Mouse (Mus musculus) bone marrow, adult 2 months (tissue): ENCODE measurements at regions not wholly inside any gene's neighbourhood (a gene's known extent, or its start where the extent isn't known, plus 50 kb on each side); places are given as distances from the start of the nearest gene placed in this dataset.

ENCODE experiments used
- H3K27ac ChIP-seq: fragments of 200-500 bp; 2 replicates; pipeline ENCODE4 v1.5.1; 2012; ENCODE audit warnings: low read depth, mild to moderate bottlenecking, control low read depth, inconsistent platforms, low read length; ENCODE audit not compliant: control insufficient read depth, poor library complexity, insufficient read depth
- H3K4me1 ChIP-seq: fragments of 200-500 bp; 2 replicates; pipeline ENCODE4 v1.6.1; 2011; ENCODE audit warnings: low read length; ENCODE audit not compliant: control insufficient read depth, insufficient read depth
- H3K4me3 ChIP-seq: fragments of 200-500 bp; replicated peaks from 2 replicates; pipeline ENCODE3; 2011; ENCODE audit warnings: mild to moderate bottlenecking, low read depth, low read length, control low read depth; ENCODE audit not compliant: control insufficient read depth
- CTCF ChIP-seq: fragments of 200-500 bp; IDR thresholded peaks from 2 replicates; pipeline ENCODE4 v1.5.1; 2011; ENCODE audit warnings: low read length, control low read depth; ENCODE audit not compliant: control insufficient read depth, insufficient read depth
- POLR2A ChIP-seq: fragments of 200-500 bp; IDR thresholded peaks from 2 replicates; pipeline ENCODE4 v1.6.1; 2011; ENCODE audit warnings: low read depth, mild to moderate bottlenecking, control low read depth, low read length, borderline replicate concordance; ENCODE audit not compliant: control insufficient read depth
- WGBS: fragments of 180-500 bp; shearing (Covaris S2); methylation state at CpG from one replicate; pipeline ENCODE4 v1.1.7; 2018; 5-methylcytosine and 5-hydroxymethylcytosine counted together

DNA sequence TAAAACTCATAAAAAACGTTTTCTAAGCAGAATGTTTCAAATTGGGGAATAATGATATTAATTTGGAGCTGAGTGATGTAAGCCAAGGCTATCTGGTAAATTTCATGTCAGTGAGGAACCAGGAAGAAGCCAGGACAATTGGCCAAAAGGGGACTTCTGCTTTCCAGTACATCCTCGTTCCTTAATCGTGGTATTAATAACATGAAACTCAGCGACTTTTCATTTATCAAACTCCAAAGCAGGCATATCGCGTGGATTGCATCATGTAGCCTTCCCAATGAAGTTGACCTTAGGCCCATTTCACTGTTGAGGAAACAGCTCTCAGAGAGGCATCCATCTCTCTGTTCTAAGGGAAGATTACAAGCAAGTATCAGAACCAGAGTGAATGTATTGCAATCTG, 305.3 kb upstream of the Tbx3 start:
- TF ChIP-seq POLR2A (no peak), CTCF (no peak)
- Histone ChIP-seq H3K4me1 (no peaks in the 10 kb centered on the region; the same call in 1 of the 2 replicates), H3K4me3 (no peak overlapping the region), H3K27ac (no peak overlapping the region)
- WGBS, result 45% methylated on average over 6 of the region's 6 CpGs

DNA sequence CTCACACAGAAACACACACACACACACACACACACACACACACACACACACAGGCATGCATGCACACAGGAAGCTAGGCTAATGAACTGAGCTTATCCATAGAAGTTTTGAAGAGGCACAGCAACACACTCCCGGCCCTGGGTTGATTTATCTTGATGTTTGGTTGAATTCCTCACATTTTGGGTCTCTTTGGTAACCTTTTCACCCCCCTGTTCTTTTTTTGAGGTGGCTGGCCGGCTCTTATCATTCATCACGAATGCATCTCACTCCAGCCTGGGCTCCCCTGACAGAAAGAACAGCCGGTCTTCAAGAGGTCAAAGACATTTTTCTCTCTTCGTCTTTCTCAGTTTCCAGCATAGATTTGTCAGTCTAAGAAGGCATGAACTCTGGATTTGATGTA, 304.2 kb upstream of the Tbx3 start:
- WGBS, result 63% methylated on average over 5 of the region's 5 CpGs
- no peaks in the 10 kb centered on the region for H3K4me1 ChIP-seq
- no peak for TF ChIP-seq POLR2A
- no peak for TF ChIP-seq CTCF
- no peak overlapping the region for H3K4me3 ChIP-seq
- H3K27ac ChIP-seq, result no peak overlapping the region

DNA sequence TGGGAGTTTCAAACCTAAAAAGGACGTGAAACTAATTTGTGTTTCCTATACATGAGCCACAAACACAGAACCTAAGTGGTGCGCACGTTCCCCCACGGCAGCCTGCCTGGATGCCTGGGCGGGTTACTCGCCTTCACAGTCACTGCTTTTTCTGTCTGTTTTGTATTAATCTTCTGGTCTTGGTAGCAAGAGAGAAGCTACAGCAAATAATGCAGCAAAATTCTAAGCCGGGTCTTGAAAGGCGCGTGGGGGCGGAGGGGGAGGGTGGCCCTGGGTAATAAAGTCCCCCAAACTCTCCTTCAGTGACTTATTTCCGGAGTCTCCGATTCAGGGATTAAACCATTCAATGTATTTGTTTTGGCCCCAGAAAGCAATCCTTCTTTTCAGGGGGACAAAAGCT, 300.0 kb upstream of the Tbx3 start:
- 75% methylated on average over 12 of the region's 12 CpGs for WGBS
- no peaks in the 10 kb centered on the region; the same call in 1 of the 2 replicates for H3K4me1 ChIP-seq
- H3K4me3 ChIP-seq, result no peak overlapping the region
- TF ChIP-seq POLR2A (no peak), CTCF (no peak)
- H3K27ac ChIP-seq, result no peak overlapping the region

- no peaks in the 10 kb centered on the region; the same call in 1 of the 2 replicates for H3K4me1 ChIP-seq
Observed at GRCm38 (mm10) chr5:119370931-119371330, 299.5 kb upstream of the Tbx3 start.

GRCm38 (mm10) chr5:119373774-119374700, 296.4 kb upstream of the Tbx3 start:
- no peak overlapping the region for H3K27ac ChIP-seq
- 85% methylated on average over 24 of the region's 24 CpGs for WGBS
- H3K4me1 ChIP-seq, result no peaks in the 10 kb centered on the region; the same call in 1 of the 2 replicates
- no peak for TF ChIP-seq POLR2A
- no peak for TF ChIP-seq CTCF
- no peak overlapping the region for H3K4me3 ChIP-seq

More at GRCm38 (mm10) chr5:119370931-119371330, 299.5 kb upstream of the Tbx3 start:
- Histone ChIP-seq H3K4me3 (no peak overlapping the region), H3K27ac (no peak overlapping the region)
- no peak for TF ChIP-seq CTCF
- no peak for TF ChIP-seq POLR2A
- WGBS, result 51% methylated on average over 16 of the region's 16 CpGs

DNA sequence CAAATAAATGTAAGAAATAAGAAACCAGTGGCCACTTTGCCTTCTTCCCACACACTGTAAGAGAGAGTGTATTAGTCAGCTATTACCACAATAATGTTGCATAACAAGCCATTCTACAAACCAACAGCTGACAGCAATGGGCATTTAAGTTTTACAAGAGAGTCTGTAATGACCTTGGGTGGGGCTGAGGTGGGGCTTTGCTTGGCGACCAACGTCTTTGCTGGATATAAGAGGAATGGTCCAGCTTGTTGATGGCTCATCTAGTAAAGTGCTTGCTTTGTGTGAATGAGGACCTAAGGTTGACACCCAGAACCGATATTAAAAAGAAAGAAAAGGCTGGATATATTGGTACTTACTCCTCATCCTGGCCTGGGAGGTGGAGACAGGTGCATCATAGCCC, 295.6 kb upstream of the Tbx3 start:
- TF ChIP-seq POLR2A, result no peak
- TF ChIP-seq CTCF, result no peak
- no peaks in the 10 kb centered on the region; the same call in 1 of the 2 replicates for H3K4me1 ChIP-seq
- no peak overlapping the region for H3K4me3 ChIP-seq
- WGBS, result 72% methylated on average over 3 of the region's 3 CpGs
- H3K27ac ChIP-seq, result no peak overlapping the region

- TF ChIP-seq POLR2A (no peak), CTCF (no peak)
- H3K4me3 ChIP-seq, result no peak overlapping the region
- no peaks in the 10 kb centered on the region for H3K4me1 ChIP-seq
- 60% methylated on average over 8 of the region's 8 CpGs for WGBS
- no peak overlapping the region for H3K27ac ChIP-seq
Observed at GRCm38 (mm10) chr5:119378261-119378660, 292.2 kb upstream of the Tbx3 start.

DNA sequence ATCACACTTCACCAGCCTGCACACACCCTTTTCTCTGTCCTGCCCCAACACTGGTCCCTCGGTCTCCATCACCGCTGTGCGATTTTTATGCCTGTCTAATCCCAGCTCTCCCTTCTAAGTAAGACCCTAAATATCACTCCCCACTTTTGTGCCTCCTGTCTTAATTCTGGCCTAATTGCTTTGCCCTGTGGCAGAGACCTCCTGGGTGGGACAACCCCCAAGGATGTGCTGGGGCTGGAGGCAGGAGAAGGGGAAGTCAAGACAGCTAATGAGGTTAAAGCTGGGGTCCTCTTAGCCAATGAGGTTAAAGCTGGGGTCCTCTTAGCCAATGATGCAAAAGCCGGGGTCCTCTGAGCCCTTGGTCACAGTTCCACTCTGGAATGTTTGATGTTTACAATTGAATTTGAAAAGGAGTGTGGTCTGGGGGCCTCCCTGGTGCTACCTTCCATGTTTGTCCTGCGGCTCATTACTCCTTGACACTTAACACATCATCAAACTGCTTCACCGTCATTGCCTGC, 290.5 kb upstream of the Tbx3 start:
- no peaks in the 10 kb centered on the region for H3K4me1 ChIP-seq
- WGBS, result 77% methylated on average over 6 of the region's 6 CpGs
- H3K4me3 ChIP-seq, result no peak overlapping the region
- no peak overlapping the region for H3K27ac ChIP-seq
- no peak for TF ChIP-seq POLR2A
- TF ChIP-seq CTCF, result no peak

GRCm38 (mm10) chr5:119381495-119381894, 289.0 kb upstream of the Tbx3 start:
- TF ChIP-seq CTCF (no peak), POLR2A (no peak)
- no peak overlapping the region for H3K4me3 ChIP-seq
- no peaks in the 10 kb centered on the region for H3K4me1 ChIP-seq
- H3K27ac ChIP-seq, result no peak overlapping the region
- 92% methylated on average over 12 of the region's 12 CpGs for WGBS

- H3K4me3 ChIP-seq, result no peak overlapping the region
- TF ChIP-seq POLR2A, result no peak
- no peaks in the 10 kb centered on the region for H3K4me1 ChIP-seq
- no peak overlapping the region for H3K27ac ChIP-seq
- 71% methylated on average over 10 of the region's 10 CpGs for WGBS
Observed at GRCm38 (mm10) chr5:119385506-119385905, 285.0 kb upstream of the Tbx3 start.
